Mouse (Mus musculus): ENCODE results near the gene Rnls.

DNA sequence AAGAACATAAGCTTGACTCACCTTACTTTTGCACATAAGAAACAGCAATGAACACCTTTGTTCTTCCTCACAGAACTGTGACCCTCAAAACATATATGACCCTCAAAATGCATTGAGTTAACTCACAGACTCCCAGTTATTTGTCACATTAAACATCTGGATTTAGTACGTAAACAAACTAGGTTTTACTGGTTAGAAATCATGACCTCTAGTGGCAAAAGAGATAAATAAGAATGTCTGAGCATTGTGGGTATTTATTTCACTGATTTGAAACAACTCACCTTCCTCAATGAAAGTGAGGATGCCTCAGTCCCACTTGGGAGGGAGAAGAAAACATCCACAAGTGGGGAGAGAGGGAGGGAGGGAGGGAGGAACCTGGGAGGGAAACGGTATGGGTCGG is 109.1 kb downstream of the Rnls start:
- TF ChIP-seq CTCF (IDR thresholded peaks at IDR 0.05; ENCODE audit: insufficient read depth, low read depth, low read length): no peak
- no peak for TF ChIP-seq POLR2A (IDR thresholded peaks at IDR 0.05; ENCODE audit: insufficient read depth, low read depth, low read length)

All from olfactory bulb, adult 2 months (tissue).